Mouse (Mus musculus) neural tube, postnatal 0 days (tissue): ENCODE data around the gene Onecut3. TPM values are rescaled to one million over a fixed set of nuclear protein-coding genes. Genes with fewer than 3 reads are reported as not detected.

Experiments used
- polyA plus RNA-seq: library from polyadenylated mRNA; unstranded; fragments of >200 nt; fragmentation: Nextera tagmentation; extraction: Ambion mirVana; gene quantifications from 2 replicates; pipeline ENCODE4 v1.2.1, GENCODE M21; 2015

The Onecut3 gene
- polyA plus RNA-seq = 0.34 and 0.56 TPM in 2 replicates

DNA sequence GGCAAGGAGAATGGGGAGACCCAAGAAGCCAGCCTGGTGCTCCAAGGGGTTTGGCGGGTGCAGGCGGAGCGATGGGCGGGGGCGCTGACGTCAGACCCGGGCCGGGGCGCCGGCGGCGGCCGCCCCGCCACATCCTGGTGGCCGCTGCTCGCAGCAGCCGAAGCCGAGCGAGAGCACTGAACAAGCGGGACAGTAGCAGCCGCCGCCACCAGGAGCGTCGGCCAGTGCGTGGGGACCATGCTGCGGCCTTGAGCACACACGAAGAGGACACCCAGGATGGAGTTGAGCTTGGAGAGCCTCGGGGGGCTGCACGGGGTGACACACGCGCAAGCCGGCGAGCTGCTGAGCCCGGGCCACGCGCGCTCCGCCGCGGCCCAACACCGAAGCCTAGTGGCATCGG is at the start of gene Onecut3:
Gene Onecut3, plus strand, starts transcription at position 104 of the 400 bp plus-strand sequence.

DNA sequence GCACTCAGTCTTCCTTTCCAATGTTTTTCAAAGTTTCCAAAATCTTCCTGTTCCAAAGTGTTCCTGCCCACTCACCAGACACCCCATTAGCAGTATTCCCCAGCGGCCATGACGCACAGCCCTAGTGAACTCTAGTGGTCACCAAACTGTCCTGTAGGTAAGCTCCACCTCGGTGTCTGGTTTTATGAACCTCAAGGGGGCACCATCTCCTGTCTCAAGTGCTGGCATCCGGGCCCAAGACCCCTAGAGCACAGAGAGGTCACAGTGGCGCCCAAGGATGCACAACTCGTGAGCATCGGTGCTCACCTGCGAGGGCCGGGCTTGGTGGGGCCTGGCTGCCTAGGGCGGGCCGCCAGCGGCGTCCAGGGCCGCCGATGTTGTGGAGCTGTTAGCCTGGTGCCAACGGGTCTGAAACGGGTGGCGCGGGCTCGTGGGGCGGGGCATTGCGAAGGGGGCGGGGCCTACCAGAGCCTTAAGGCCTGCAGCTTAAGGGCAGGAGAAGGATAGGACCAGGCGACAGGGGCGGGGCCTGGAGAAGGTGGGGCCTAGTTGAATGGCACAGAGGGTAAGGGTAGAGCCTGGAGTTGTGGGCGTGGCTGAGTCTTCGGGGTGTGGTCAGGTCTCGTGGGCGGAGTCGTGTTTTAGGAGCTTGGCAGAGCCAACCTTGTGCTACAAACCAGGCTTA is 44.2 kb downstream of the Onecut3 start, which contains the start of gene Atp8b3:
Gene Atp8b3, minus strand, starts transcription at position 415 of the 685 bp plus-strand sequence.

DNA sequence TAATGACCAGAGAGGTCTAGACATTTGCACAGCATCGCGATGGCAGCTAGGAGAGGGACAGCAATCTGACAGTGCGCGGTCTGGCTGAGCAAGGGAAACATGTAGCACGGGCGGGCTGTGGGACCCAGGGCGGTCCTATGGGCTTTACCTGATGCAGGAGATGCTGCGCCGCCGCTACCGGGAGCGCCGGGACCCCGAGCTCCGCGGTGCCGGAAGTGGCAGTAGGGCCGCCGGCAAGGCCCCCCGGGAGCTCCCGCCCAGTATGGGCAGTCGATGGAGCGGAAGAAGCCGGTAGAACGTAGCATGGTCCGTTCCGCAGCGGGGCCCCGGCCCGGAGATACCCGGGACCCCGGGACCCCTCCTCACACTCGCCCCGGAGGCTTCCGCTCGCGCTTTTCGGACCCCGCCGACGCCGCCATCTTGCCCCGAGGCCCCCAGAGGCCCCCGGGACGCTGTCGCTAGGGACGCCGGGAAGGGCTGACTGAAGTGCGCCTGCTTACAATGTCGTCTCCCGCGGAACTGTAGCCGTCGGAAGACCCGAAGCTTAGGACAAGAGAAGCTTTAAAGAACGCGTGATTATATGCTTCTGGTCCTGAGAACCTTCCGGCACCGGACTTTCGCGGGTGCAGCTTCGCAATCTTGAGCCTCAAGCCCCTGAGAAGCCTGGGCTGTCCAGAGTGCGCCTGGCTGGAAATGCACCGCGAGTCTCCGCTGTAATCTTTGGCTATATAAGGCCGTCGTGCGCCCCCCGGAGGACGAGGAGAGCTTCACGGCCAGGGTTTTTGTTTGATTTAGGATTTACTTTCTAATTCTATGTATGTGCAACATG is 66.7 kb downstream of the Onecut3 start, which contains the start of gene Rexo1:
Gene Rexo1, minus strand, starts transcription at position 445 of the 829 bp plus-strand sequence.

Other genes with a start within 250 kb of the Onecut3 start
- 488 and 508 TPM in 2 replicates for gene Ndufs7, start 245.7 kb upstream of the Onecut3 start, polyA plus RNA-seq
- gene Gamt, start 233.8 kb upstream of the Onecut3 start, polyA plus RNA-seq = 28.8 and 33.0 TPM in 2 replicates
- gene Dazap1, start 233.3 kb upstream of the Onecut3 start, polyA plus RNA-seq = 32.5 and 35.2 TPM in 2 replicates
- 656 and 679 TPM in 2 replicates for gene Rps15, start 202.4 kb upstream of the Onecut3 start, polyA plus RNA-seq
- gene Apc2, start 198.9 kb upstream of the Onecut3 start, polyA plus RNA-seq = 70.9 and 88.2 TPM in 2 replicates
- gene 2310011J03Rik, start 174.3 kb upstream of the Onecut3 start, polyA plus RNA-seq = 37.1 and 37.5 TPM in 2 replicates
- 11.0 and 13.5 TPM in 2 replicates for gene Pcsk4, start 165.3 kb upstream of the Onecut3 start, polyA plus RNA-seq
- 5.6 and 5.7 TPM in 2 replicates for gene Reep6, start 164.9 kb upstream of the Onecut3 start, polyA plus RNA-seq
- gene Adamtsl5, start 146.4 kb upstream of the Onecut3 start, polyA plus RNA-seq = 3.5 and 4.6 TPM in 2 replicates
- 8.5 and 8.6 TPM in 2 replicates for gene Plk5, start 138.4 kb upstream of the Onecut3 start, polyA plus RNA-seq
- 13.1 and 15.0 TPM in 2 replicates for gene Mex3d, start 107.2 kb upstream of the Onecut3 start, polyA plus RNA-seq
- 161 and 183 TPM in 2 replicates for gene Mbd3, start 95.3 kb upstream of the Onecut3 start, polyA plus RNA-seq
- gene Uqcr11, start 88.0 kb upstream of the Onecut3 start, polyA plus RNA-seq = 1,108 and 1,127 TPM in 2 replicates
- 28.8 and 32.2 TPM in 2 replicates for gene Tcf3, start 61.2 kb upstream of the Onecut3 start, polyA plus RNA-seq
- gene Atp8b3, start 44.3 kb downstream of the Onecut3 start, polyA plus RNA-seq = 0.65 and 1.3 TPM in 2 replicates
- gene Rexo1, start 66.7 kb downstream of the Onecut3 start, polyA plus RNA-seq = 23.8 and 28.1 TPM in 2 replicates
- gene Klf16, start 82.5 kb downstream of the Onecut3 start, polyA plus RNA-seq = 6.8 and 7.9 TPM in 2 replicates
- 231 and 233 TPM in 2 replicates for gene Abhd17a, start 95.5 kb downstream of the Onecut3 start, polyA plus RNA-seq
- 73.3 and 73.4 TPM in 2 replicates for gene Scamp4, start 108.0 kb downstream of the Onecut3 start, polyA plus RNA-seq
- 3.3 and 5.1 TPM in 2 replicates for gene Adat3, start 108.0 kb downstream of the Onecut3 start, polyA plus RNA-seq
- 1.1 and 1.5 TPM in 2 replicates for gene Gm49322, start 111.2 kb downstream of the Onecut3 start, polyA plus RNA-seq
- 97.4 and 99.0 TPM in 2 replicates for gene Csnk1g2, start 128.0 kb downstream of the Onecut3 start, polyA plus RNA-seq
- 115 and 116 TPM in 2 replicates for gene Btbd2, start 162.2 kb downstream of the Onecut3 start, polyA plus RNA-seq
- 39.0 and 43.5 TPM in 2 replicates for gene Mknk2, start 183.3 kb downstream of the Onecut3 start, polyA plus RNA-seq
- gene Mob3a, start 207.1 kb downstream of the Onecut3 start, polyA plus RNA-seq = 38.3 and 41.4 TPM in 2 replicates
- gene Izumo4, start 207.3 kb downstream of the Onecut3 start, polyA plus RNA-seq = 42.0 and 58.3 TPM in 2 replicates
- gene Ap3d1, start 247.4 kb downstream of the Onecut3 start, polyA plus RNA-seq = 107 and 110 TPM in 2 replicates